Mouse (Mus musculus) CD4-positive, CD25-positive, alpha-beta regulatory T cell, adult 2 months (primary cell): ENCODE results near the gene Capn11.

Experiments
- DNase-seq: peaks from one replicate; pipeline ENCODE4 v3.0.0-alpha.2; 2012; ENCODE audit warnings: low read depth, low spot score

The Capn11 gene

GRCm38 (mm10) chr17:45598891-45599290 lies 60.2 kb downstream of the Capn11 start:
- DNase-seq: no peak

- no peak for DNase-seq
Observed at GRCm38 (mm10) chr17:45598376-45598775, 60.7 kb downstream of the Capn11 start.

- DNase-seq: peak; percentile 30
Observed at GRCm38 (mm10) chr17:45597787-45598186, 61.3 kb downstream of the Capn11 start.

- DNase-seq: peak; percentile 72
Observed at GRCm38 (mm10) chr17:45596631-45597396, 62.3 kb downstream of the Capn11 start.

- peak; percentile 53 for DNase-seq
Observed at GRCm38 (mm10) chr17:45595736-45596390, 63.3 kb downstream of the Capn11 start.

GRCm38 (mm10) chr17:45594881-45595735 lies 64.0 kb downstream of the Capn11 start:
- peak; percentile 82 for DNase-seq

- no peak for DNase-seq
Observed at GRCm38 (mm10) chr17:45594195-45594594, 64.9 kb downstream of the Capn11 start.

GRCm38 (mm10) chr17:45593479-45593878 lies 65.6 kb downstream of the Capn11 start:
- DNase-seq: no peak

GRCm38 (mm10) chr17:45592606-45593431 lies 66.3 kb downstream of the Capn11 start:
- DNase-seq: no peak

GRCm38 (mm10) chr17:45591701-45592605 lies 67.2 kb downstream of the Capn11 start:
- DNase-seq: no peak

- DNase-seq: no peak
Observed at GRCm38 (mm10) chr17:45590410-45590809, 68.7 kb downstream of the Capn11 start.

GRCm38 (mm10) chr17:45589844-45590243 lies 69.3 kb downstream of the Capn11 start:
- DNase-seq: no peak

- DNase-seq: no peak
Observed at GRCm38 (mm10) chr17:45589236-45589635, 69.9 kb downstream of the Capn11 start.

GRCm38 (mm10) chr17:45588370-45588769 lies 70.8 kb downstream of the Capn11 start:
- no peak for DNase-seq

GRCm38 (mm10) chr17:45586449-45586837 lies 72.7 kb downstream of the Capn11 start:
- peak; percentile 43 for DNase-seq

GRCm38 (mm10) chr17:45585725-45586448 lies 73.2 kb downstream of the Capn11 start:
- DNase-seq: no peak

GRCm38 (mm10) chr17:45584939-45585678 lies 74.0 kb downstream of the Capn11 start:
- DNase-seq: peak; percentile 74

- no peak for DNase-seq
Observed at GRCm38 (mm10) chr17:45584096-45584896, 74.8 kb downstream of the Capn11 start.
